Mouse (Mus musculus): ENCODE measurements at regions not wholly inside any gene's neighbourhood (a gene's known extent, or its start where the extent isn't known, plus 50 kb on each side); places are given as distances from the start of the nearest gene placed in this dataset.
A peak's percentile ranks its signal among the peaks of the same experiment; 100 is the strongest.

- TF ChIP-seq HCFC1 (IDR thresholded peaks at IDR 0.05; ENCODE audit: low read depth, low read length) (no peak), MAZ (IDR thresholded peaks at IDR 0.05; ENCODE audit: low read depth, low read length) (no peak), MAFK (IDR thresholded peaks at IDR 0.05; ENCODE audit: borderline replicate concordance, low read depth, low read length) (peak; percentile 53; the same call in 1 of the 2 replicates), CHD2 (IDR thresholded peaks at IDR 0.05; ENCODE audit: low read length) (no peak), TCF12 (IDR thresholded peaks at IDR 0.05; ENCODE audit: low read depth, low read length) (no peak)
- no peaks in the 10 kb centered on the region for H3K27me3 ChIP-seq (ENCODE audit: control insufficient read depth in 1 of 2, insufficient read depth in 2 of 2, low read length in 2 of 2)
- DNase-seq (ENCODE audit: low read depth, low spot score), result no peak
- H3K36me3 ChIP-seq (ENCODE audit: control insufficient read depth in 1 of 2, insufficient read depth in 2 of 2, low read length in 2 of 2), result no peaks in the 10 kb centered on the region
- H3K27ac ChIP-seq (ENCODE audit: control insufficient read depth, low read depth, low read length), result no peak overlapping the region
- no peaks in the 10 kb centered on the region for H3K79me2 ChIP-seq (ENCODE audit: control insufficient read depth, insufficient read depth, low read length, poor library complexity)
- H3K9me3 ChIP-seq (replicated peaks; ENCODE audit: insufficient read depth, low read length), result no peaks in the 10 kb centered on the region
- H3K4me3 ChIP-seq (ENCODE audit: control insufficient read depth in 1 of 2, insufficient read depth in 1 of 2, low read depth in 2 of 2, low read length in 2 of 2), result no peak overlapping the region
- H3K9ac ChIP-seq (ENCODE audit: control insufficient read depth, low read depth, low read length, poor library complexity, severe bottlenecking), result no peak overlapping the region
- H3K4me1 ChIP-seq (ENCODE audit: control insufficient read depth in 1 of 2, insufficient read depth in 2 of 2, low read length in 2 of 2), result no peaks in the 10 kb centered on the region
Observed at GRCm38 (mm10) chr3:53324386-53324785, 138.7 kb downstream of the Nhlrc3 start.

- Histone ChIP-seq H3K27me3 (ENCODE audit: control insufficient read depth in 1 of 2, insufficient read depth in 2 of 2, low read length in 2 of 2) (no peaks in the 10 kb centered on the region), H3K27ac (ENCODE audit: control insufficient read depth, low read depth, low read length) (no peak overlapping the region), H3K9ac (ENCODE audit: control insufficient read depth, low read depth, low read length, poor library complexity, severe bottlenecking) (no peak overlapping the region), H3K4me1 (ENCODE audit: control insufficient read depth in 1 of 2, insufficient read depth in 2 of 2, low read length in 2 of 2) (no peaks in the 10 kb centered on the region), H3K9me3 (replicated peaks; ENCODE audit: insufficient read depth, low read length) (no peaks in the 10 kb centered on the region), H3K79me2 (ENCODE audit: control insufficient read depth, insufficient read depth, low read length, poor library complexity) (no peaks in the 10 kb centered on the region), H3K4me3 (ENCODE audit: control insufficient read depth in 1 of 2, insufficient read depth in 1 of 2, low read depth in 2 of 2, low read length in 2 of 2) (no peak overlapping the region), H3K36me3 (ENCODE audit: control insufficient read depth in 1 of 2, insufficient read depth in 2 of 2, low read length in 2 of 2) (no peaks in the 10 kb centered on the region)
- DNase-seq (ENCODE audit: low read depth, low spot score), result no peak
- TF ChIP-seq MEF2A (IDR thresholded peaks at IDR 0.05; ENCODE audit: extremely low read depth, insufficient replicate concordance, low read depth, low read length, poor library complexity, severe bottlenecking) (no peak), MXI1 (IDR thresholded peaks at IDR 0.05; ENCODE audit: low read depth, low read length) (no peak), MAX (IDR thresholded peaks at IDR 0.05; ENCODE audit: low read length) (no peak), BHLHE40 (IDR thresholded peaks at IDR 0.05; ENCODE audit: borderline replicate concordance, low read depth, low read length) (no peak), MYC (IDR thresholded peaks at IDR 0.05; ENCODE audit: low read depth, low read length) (no peak), NELFE (IDR thresholded peaks at IDR 0.05; ENCODE audit: low read depth, low read length) (no peak), USF2 (IDR thresholded peaks at IDR 0.05; ENCODE audit: borderline replicate concordance in 1 of 2, insufficient read depth in 1 of 2, low read depth in 1 of 2, low read length in 2 of 2) (no peak), POLR2AphosphoS2 (IDR thresholded peaks at IDR 0.05; ENCODE audit: low read length) (no peak), ETS1 (IDR thresholded peaks at IDR 0.05; ENCODE audit: low read depth, low read length) (no peak)
Observed at GRCm38 (mm10) chr3:53315449-53315848, 147.7 kb downstream of the Nhlrc3 start.
